Mouse (Mus musculus) naive thymus-derived CD4-positive, alpha-beta T cell, adult 2 months (primary cell): ENCODE measurements around the gene Gm266.

ENCODE experiments used
- DNase-seq: peaks from one replicate; pipeline ENCODE4 v3.0.0-alpha.2; 2011; ENCODE audit warnings: low read depth

Gm266 gene

GRCm38 (mm10) chr12:111436640-111437039 is 49.0 kb downstream of the Gm266 start:
- no peak for DNase-seq

GRCm38 (mm10) chr12:111436170-111436569 is 49.5 kb downstream of the Gm266 start:
- no peak for DNase-seq

GRCm38 (mm10) chr12:111434745-111435327 is 50.8 kb downstream of the Gm266 start:
- DNase-seq = no peak
